Mouse (Mus musculus): ENCODE results near the gene Ralgds. TPM values are rescaled to one million over a fixed set of nuclear protein-coding genes. Genes with fewer than 3 reads are reported as not detected.
A peak's percentile ranks its signal among the peaks of the same experiment; 100 is the strongest.
"Not testable (repeated sequence)": the region's sequence is repeated elsewhere in the genome, so short reads cannot be mapped to it uniquely, and the experiment has no call there.

Gene Ralgds
- total RNA-seq (2021) = 10 to 100 TPM; 23.9 to 26.0 TPM

DNA sequence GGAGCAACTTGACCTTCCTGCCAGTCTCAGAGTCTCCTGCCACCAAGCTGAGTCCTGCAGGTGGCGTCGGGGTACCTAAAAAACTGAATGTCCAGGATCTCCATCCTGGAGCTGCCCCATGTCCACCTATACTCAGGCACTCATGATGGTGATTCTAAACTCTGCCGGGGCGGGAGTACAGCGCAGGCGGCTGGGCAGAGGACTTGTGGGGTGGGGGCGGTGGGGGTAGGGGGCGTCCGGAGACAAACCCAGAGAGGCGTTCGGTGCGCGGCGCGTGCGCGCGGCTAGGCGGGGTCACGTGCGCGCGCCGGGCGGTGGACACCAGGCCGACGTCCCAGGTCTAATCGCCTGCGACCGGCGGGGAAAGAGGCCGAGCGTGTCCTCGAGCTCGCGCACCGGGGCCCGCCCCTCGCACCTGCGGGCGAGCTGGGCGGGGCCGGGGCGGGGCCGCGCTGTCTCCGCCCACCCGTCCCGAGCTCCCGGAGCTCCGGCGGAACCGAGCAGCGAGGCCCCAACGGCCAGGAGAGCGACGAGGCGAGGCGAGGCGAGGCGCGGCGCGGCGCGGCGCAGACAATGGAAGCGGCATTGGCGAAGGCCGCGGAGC, at the start of gene Ralgds:
Gene Ralgds (plus strand): TSS at position 328 of the 604 bp plus-strand sequence.
- DNase-seq = peak; percentile 47

DNA sequence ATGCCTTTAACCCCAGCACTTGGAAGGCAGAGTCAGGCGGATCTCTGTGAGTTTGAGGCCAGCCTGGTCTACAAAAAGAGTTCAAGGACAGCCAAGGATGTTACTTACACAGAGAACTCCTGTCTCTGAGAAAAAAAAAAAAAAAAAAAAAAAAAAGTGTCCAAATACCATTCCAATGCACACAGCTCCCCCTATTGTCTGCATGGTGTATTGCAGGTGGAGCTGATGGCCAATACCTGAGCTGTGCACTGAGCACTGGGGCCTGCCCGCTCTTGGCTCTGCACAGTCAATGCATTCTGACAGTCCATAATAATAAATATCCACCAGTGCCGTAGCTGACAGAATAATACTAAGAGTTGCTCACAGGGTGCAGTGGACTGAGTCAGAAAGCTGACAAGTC, 49.0 kb upstream of the Ralgds start:
- DNase-seq = peak; percentile 67

DNA sequence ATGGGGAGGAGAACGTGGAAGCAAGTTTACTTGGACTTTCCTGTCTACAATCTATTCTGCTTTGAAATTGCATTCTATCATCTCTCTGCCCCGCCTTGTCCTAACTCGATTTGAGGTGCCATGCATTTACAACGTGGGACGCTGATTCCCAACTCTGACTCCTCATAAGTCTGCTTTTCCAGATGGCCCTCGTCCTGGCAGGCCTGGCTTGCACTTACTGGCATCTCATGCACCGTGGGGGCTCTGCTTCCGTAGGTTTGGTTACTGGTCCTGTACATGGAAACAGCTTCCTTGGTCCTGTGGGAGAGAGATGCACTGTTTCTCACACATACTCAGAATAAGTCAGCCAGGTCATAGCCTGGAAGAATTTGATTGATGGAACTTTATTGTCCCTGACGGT, 48.0 kb upstream of the Ralgds start:
- no peak for DNase-seq

DNA sequence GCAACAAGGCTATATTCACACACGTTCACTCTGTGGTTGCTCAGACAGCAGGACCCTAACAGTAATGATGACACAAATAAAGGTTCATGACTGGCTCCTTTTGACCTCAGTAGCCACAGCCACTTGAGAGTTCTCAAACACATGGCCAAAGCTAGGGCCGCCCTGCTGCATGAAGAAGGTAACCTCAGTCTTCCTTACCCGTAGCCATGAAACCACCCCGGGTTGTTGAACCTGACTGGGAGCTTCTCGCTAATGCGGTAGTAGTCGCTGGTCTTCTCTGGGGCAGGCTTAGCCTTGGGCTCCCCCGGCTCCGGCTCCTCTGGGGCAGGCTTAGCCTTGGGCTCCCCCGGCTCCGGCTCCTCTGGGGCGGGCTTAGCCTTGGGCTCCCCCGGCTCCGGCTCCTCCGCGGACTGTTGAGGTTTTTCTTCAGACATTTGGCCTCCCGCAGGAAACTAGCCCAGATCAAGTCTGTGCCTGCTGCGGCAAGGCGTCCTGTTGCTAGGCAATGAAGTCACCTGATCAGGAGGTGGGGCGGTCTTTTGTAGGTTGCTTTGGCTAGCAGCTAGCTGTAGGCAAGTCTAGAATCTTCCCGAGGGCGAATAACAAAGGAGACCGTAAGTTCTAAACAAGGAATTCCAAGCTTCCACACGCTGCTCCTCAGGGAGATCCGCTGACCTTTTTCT, 46.9 kb upstream of the Ralgds start, which contains the start of gene 1700007K13Rik:
Gene 1700007K13Rik (minus strand): TSS at position 497 of the 683 bp plus-strand sequence.
- peak; percentile 62 for DNase-seq

DNA sequence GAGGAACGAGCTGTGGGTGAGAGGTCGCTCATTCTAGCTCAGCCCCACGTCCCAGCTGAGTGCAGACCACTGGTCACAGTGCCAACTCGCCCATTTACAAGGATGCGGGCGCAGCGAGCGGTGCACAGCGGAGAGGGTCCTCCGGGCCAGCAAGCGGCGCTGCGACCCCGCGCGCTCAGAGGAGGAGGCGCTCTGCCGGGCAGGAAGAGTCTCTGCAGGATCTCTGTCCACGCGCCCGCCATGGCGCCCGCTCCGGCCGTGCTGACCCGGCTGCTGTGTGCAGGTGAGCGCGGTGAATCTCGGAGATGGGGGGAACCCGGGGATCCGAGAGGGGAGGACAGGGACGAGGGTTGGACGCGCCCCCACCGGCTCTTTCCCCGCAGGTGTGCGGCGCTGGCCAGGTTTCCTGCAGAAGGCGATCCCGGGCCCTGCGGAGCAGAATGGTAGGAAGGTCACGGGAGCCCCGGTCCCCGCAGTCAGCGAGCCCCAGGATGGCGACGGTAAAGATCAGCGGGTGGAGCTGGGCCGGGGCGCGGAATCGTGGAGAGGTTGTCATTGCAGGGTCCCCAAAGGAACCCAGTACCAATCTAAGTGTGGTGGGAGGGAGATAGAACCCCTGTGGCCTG, 45.0 kb upstream of the Ralgds start, which contains the start of gene Mrps2:
Gene Mrps2 (plus strand): TSS at position 207 of the 626 bp plus-strand sequence.
- DNase-seq = peak; percentile 88

DNA sequence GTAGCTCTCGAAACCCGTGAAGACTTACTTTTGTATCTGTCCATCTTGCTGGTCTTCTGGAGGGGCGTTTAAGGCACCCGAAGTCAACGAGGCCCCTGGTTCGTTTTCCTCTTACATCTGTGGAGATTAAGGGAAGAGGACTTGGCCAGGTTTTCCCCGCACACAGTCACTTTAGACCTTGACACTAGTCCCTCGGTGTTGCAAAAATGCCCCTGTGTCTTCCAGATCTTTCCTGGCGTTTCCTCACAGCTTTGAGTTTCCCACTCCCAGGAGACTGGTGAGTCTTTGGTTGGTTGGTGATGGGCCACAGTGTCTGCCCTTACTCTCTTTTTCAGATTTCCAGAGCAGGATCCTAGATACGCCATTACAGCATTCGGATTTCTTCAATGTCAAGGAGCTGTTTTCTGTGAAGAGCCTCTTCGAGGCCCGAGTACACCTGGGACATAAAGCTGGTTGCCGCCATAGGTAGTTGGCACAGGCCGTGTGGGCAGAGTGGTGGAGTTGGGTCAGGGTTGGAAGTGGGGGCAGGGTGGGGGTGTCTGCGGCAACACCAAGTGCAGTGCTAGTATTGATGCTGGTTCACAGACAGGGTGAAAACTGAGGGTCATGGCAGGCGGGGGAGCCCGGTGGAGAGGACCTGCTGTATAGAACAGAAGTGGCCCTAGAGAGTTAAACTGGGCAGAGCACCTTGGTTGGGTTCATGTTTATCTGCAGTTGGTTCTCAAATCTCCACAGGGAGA, 44.3 kb upstream of the Ralgds start:
- DNase-seq = no peak

DNA sequence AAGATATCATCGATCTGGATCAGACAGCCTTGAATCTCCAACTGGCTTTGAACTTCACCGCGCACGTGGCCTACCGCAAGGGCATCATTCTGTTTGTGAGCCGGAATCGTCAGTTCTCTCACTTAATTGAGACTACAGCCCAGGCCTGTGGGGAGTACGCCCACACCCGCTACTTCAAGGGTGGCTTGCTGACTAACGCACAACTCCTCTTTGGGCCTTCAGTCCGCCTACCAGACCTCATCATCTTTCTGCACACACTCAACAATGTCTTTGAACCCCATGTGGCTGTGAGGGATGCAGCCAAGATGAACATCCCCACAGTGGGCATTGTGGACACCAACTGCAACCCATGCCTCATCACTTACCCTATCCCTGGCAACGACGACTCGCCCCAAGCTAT, 43.5 kb upstream of the Ralgds start:
- no peak for DNase-seq

DNA sequence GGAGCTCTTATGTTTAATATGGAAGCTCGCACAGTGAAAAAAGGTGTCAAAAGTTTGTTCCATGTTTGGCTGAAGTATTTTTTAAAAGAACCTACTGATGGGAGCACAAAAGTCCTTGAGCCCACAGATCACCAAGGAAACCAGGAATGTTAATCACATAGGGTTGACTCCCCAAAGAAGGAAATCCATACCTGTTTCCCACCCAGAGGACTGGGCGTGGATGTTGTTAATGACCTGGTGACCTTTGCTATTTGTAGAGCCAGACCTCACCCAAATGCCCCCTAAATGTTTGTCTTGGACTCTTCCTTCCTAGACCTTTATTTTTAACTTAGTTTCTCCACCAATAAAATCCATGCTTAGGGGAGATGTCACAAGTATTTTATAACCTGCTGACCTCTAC, 42.3 kb upstream of the Ralgds start:
- DNase-seq = no peak

DNA sequence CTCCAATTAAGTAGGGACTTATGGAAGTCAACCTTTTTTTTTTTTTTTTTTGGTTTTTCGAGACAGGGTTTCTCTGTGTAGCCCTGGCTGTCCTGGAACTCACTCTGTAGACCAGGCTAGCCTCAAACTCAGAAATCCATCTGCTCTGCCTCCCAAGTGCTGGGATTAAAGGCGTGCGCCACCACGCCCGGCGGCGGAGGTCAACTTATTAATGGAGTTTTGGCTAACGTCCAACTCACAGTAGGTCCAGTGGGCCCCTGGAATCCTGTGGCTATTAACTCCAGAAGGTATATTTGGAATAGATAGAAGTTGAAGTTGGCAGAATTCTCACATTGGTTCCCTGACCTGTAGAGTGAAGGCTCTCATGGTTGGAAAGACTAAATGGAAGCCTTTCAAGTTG, 40.9 kb upstream of the Ralgds start:
- DNase-seq = not testable (repeated sequence)

DNA sequence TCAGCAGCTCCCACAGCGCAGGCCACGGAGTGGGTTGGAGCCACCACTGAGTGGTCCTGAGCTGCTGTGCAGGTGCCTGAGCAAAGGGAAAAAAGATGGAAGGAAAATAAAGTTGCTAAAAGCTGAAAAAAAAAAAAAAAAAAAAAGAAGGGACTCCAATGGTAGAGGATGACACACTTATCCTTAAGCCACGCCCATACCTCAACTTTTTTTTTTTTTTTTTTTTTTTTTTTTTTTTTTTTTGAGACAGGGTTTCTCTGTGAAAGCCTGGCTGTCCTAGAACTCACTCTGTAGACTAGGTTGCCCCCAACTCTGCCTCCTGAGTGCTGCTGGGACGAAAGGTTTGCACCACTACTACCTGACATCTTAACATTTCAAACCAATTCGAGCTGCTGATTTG, 34.9 kb upstream of the Ralgds start:
- DNase-seq = not testable (repeated sequence)

DNA sequence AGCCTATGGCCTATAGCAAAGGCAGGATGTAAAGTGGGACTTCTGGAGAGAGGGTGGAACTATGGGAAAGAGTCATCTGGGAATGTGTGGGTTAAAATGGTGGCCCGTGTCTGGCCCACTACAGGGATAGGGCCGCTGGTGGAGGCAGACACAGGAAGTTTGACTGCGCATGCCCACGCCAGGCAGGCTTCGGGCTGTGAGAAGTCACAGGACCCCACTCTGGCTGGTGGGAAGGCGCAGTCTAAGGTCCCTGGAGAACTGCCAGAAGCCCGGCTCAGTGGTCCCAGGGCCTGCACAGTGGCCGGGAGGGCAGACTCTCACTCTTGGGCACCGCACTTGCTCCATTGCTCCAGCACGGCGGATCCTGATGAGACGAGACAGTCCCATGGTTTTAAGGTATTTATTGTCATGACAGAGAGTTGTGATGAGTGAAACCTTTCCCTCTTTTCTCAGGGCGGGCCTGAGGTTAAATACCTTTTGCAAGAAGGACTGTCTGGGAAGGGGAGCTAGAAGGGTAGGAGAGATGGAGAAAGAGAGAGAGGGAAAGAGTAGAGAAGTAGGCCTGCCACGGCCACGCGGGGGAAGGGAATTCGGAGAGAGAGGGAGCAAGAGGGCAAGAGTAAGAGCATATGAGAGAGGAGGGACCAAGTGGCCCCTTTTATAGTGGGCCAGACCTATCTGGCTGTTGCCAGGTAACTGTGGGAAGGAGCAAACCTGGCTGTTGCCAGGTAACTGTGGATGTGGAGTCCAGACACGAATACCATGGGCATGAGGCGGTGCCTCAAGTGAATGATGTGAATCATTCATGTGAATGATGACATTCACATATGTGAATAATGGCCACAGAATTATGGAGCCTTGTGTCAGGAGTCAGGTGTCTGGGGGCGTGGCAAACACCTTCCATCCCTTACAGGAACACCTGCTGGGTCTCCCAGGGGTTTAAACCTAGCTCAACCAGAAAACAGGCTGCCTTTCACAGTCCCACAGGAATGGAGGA, 33.4 kb upstream of the Ralgds start:
- no peak for DNase-seq

DNA sequence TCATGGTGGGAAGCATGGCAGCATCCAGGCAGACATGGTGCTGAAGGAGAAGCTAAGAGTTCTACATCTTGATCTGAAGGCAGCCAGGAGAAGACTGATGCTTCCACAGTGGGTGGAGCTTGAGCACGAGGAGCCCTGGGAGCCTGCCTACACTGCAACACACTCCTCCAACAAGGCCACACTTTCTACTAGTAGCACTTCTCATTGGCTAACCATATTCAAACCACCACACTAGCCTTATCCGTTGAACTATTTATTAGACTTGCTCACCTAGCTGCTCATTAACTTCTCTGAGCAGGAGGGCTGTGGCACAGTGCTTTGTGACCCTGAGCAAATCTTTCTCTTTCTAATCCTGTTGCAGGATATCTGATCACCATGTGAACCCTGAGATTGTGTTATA, 29.1 kb upstream of the Ralgds start:
- no peak for DNase-seq

DNA sequence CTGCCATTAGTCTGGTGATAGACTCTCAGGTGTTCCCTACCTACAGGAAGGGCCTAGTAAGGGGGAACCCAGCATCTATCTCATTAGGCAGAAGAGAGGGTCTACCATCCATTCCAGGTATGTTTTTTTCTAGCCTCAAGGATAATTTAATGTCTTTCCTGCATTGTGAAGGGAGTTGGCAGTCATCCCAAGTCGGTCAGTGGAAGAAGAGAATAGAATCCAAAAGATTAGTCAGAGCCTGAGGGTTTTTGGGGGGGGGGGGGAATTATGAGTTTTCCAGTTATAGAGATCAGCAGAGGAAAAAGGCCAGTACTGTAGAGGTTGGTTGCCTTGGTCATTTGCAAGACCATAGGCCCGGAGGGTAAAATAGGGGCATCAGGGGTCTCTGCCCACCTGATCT, 18.4 kb upstream of the Ralgds start:
- DNase-seq = no peak

DNA sequence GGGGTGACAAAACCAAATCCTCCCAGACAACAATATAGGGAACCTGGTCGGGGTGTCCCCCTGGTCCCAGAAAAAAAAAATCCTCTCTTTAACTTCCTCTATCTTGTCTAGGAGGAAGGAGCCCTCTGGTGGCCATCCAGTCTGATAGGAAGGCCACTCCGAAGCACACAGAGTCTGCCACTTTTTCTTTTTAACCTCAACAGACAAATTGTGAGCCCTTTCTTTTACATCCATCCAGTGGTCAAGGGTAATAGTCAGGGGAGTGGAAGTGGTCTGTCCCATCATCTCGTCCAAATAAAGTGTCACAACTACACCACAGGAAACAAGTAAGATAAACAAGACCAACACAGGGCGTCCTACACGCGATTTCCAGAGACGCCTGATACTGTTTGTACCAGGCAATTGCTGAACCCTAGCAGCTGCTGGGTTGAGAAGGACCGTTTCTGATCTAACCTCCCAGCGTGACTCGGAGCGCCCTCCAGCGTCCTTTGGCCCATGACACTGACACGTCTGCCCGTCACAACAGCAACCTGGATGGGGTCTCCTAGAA, 17.6 kb upstream of the Ralgds start:
- DNase-seq = peak; percentile 27

DNA sequence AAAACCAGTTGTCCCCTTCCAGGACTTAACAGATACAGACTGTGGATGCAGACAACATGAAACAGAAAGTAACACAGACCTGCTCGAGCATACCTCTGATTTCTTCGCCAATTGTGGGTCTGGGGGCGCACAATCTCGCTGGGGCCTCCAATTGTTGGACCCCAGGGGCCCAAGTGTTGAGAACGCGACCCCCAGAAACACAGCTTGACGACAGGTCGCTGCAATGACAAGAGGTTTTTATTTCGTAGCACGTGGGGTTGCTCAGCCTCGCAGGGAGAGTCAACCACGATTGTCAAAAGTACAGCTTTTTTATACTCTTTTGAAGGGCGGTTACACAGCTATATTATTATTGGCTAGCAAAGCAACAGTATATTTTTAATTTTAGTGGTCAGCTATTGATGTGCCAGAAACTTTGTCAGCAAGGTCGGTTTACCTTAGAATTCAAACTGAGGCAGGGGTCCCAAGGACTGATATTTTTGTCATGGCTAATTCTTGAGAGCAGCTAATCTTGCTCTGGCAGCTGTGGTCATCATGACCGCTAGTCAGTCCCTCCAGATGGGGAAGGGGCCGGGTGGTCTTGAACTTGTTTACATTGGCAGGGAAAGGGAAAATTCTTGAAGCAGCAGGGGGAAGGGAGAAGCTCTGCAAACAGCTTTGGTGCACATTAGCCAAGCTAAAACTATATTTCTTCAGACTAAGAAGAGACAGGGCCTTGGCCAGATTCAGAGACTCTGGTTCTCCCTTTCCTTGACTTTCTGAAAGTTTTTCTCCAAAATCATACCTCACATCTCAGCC, 16.9 kb upstream of the Ralgds start:
- DNase-seq = no peak

DNA sequence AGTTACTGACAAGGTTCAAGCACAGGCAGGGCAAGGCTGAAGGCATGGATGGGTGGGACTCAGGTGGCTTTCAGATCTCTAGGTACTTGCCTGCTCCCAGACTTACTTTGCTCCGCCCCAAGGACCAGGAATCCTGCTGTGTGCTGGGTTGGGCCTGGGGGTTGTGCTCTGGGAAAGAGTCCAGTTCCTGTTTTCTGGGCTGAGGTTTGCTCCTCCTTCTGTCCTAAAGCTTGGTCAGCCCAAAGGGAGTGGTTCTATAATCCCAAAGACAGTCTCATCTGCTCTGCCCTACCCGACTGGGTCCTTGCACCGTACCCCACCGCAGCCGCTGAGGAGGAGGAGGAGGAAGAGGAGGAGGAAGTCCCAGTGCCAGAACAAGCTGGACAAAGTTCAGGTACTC, 16.3 kb upstream of the Ralgds start, which contains the start of gene Gbgt1:
Gene Gbgt1 (plus strand): TSS at position 221 of the 400 bp plus-strand sequence.
- DNase-seq = no peak

DNA sequence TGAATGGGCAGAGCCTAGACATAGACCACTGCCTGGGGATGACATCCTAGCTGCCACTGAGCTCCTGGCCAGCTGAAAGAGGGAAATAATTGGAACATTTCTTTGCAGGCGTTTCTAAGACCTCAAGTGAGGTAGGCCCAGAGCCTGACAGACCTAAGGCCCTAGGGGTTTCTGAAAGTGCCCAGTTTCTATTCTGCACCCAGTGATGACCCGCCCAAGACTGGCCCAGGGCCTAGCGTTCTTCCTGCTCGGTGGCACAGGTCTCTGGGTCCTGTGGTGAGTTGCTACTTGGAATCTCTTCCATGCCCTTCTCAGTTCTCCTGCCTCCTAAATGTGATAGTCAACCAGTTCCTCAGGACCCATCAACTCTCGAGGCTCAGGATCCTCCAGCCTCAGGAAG, 15.4 kb upstream of the Ralgds start:
- no peak for DNase-seq

DNA sequence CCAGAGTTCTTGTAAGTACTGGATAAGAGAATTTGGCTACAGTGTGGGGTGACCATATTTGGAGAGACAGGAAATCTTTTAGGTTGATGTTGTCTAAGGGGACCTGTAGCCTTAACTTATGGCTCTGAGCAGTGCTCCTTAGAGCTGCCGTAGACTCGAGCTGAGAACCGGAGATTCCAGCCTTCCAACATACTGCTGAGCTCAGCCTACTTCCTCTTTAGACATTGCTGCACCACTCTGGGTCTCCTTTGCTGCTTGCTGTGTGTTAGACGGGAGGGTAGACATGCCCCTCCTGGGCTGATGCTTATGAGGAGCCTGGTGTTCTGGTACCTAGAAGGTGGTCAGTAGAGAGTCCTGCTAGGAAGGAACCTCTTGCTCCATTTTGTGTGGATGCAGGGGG, 14.5 kb upstream of the Ralgds start:
- DNase-seq = peak; percentile 2

DNA sequence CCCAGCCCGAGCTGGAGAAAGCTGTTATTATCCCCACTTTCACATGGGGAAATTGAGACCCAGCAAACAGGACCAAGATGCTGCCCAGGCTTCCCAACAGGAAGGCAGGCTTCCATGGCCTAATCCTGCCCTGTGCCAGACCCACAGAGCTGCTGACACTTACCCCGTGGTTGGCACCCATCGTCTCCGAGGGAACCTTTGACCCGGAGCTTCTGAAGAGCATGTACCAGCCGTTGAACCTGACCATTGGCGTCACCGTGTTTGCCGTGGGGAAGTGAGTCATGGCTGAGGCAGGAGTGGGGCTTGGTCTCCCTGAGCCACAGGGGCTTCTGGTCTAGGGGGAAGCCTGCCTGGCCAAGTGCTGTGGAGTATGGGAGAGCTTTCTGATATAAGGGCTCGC, 9.9 kb upstream of the Ralgds start:
- peak; percentile 3 for DNase-seq

DNA sequence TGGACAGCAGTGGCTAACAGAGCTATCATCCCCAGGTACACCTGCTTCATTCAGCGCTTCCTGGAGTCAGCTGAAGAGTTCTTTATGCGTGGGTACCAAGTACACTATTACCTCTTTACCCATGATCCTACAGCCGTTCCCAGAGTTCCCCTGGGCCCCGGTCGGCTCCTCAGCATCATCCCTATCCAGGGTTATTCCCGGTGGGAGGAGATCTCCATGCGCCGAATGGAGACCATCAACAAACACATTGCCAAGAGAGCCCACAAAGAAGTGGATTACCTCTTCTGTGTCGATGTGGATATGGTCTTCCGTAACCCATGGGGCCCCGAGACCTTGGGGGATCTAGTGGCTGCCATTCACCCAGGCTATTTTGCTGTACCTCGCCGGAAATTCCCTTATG, 8.2 kb upstream of the Ralgds start:
- DNase-seq = peak; percentile 2

DNA sequence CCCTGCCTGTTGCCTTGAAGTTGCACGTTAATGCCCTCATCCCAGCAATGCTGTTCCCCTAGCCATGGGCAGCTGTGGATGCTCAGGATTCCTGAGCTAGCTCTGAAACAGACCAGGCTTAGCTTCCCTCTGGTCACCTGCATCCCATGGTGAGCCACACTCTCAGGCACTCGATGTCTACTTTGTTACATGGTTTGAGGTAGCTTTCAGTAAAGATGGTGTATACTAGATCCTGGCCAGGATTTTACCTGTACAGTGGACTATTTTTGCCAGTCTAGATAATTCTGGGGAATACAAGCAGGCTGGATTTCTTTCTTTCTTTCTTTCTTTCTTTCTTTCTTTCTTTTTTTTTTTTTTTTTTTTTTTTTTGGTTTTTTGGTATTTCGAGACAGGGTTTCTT, 7.1 kb upstream of the Ralgds start, which contains the start of gene Gm10134:
Gene Gm10134 (plus strand): TSS at position 301 of the 400 bp plus-strand sequence.
- DNase-seq = no peak
